Mouse (Mus musculus) limb, embryonic 14.5 days (tissue): Measurements from ENCODE around the gene Lif. TPM values are rescaled to one million over a fixed set of nuclear protein-coding genes. Genes with fewer than 3 reads are reported as not detected.

ENCODE experiments used
- ATAC-seq: fragments of 200-750 bp; cut with Nextera tagmentation; 2 replicates; pipeline ENCODE4 v1.8.0; 2017; ENCODE audit warnings: low read depth, moderate number of reproducible peaks, moderate TSS enrichment; ENCODE audit not compliant: low FRiP score
- DNase-seq: peaks from one replicate; pipeline ENCODE4 v3.0.0-alpha.2; 2015; ENCODE audit warnings: low spot score
- H3K27ac ChIP-seq: fragments of 300-500 bp; sonication (generic); replicated peaks from 2 replicates; pipeline ENCODE4 v1.5.1; 2014; ENCODE audit warnings: low read depth, mild to moderate bottlenecking, low read length, moderate library complexity, mixed read lengths
- H3K27me3 ChIP-seq: fragments of 300-500 bp; sonication (generic); 2 replicates; pipeline ENCODE4 v1.6.1; 2014; ENCODE audit warnings: low read length, mixed read lengths; ENCODE audit not compliant: control insufficient read depth, insufficient read depth
- H3K36me3 ChIP-seq: fragments of 300-500 bp; sonication (generic); 2 replicates; pipeline ENCODE4 v1.6.1; 2014; ENCODE audit warnings: mild to moderate bottlenecking, low read length, moderate library complexity, mixed read lengths; ENCODE audit not compliant: control insufficient read depth, insufficient read depth
- H3K4me1 ChIP-seq: fragments of 300-500 bp; sonication (generic); 2 replicates; pipeline ENCODE4 v1.6.1; 2014; ENCODE audit warnings: antibody characterized with exemption, low read length, mixed read lengths; ENCODE audit not compliant: control insufficient read depth, insufficient read depth
- H3K4me2 ChIP-seq: fragments of 300-500 bp; sonication (generic); replicated peaks from 2 replicates; pipeline ENCODE4 v1.6.1; 2014; ENCODE audit warnings: low read depth, mild to moderate bottlenecking, low read length, moderate library complexity; ENCODE audit not compliant: severe bottlenecking
- H3K4me3 ChIP-seq: fragments of 300-500 bp; sonication (generic); replicated peaks from 2 replicates; pipeline ENCODE4 v1.5.1; 2014; ENCODE audit warnings: low read length
- H3K9ac ChIP-seq: fragments of 300-500 bp; sonication (generic); 2 replicates; pipeline ENCODE4 v1.6.1; 2014; ENCODE audit warnings: mild to moderate bottlenecking, low read depth, low read length, moderate library complexity; ENCODE audit not compliant: severe bottlenecking
- H3K9me3 ChIP-seq: fragments of 300-500 bp; sonication (generic); 2 replicates; pipeline ENCODE4 v1.6.1; 2016; ENCODE audit warnings: low read length; ENCODE audit not compliant: control insufficient read depth
- POLR2A ChIP-seq: fragments of 200-500 bp; IDR thresholded peaks from 2 replicates; pipeline ENCODE4 v1.8.0; 2012; ENCODE audit warnings: inconsistent platforms, mild to moderate bottlenecking, moderate library complexity, borderline replicate concordance; ENCODE audit not compliant: insufficient read depth, insufficient read length; ENCODE audit errors: extremely low read depth
- WGBS: fragments of 180-500 bp; shearing (Covaris S2); extraction: QIAGEN DNeasy Blood & Tissue Kit; methylation state at CpG from one replicate; pipeline ENCODE4 v1.1.7; 2014; 5-methylcytosine and 5-hydroxymethylcytosine counted together
- polyA plus RNA-seq, 2 experiments: library from polyadenylated mRNA; depleted of rRNA in 1 of 2; stranded (reverse) in 1 of 2; unstranded in 1 of 2; fragments of >200 nt; fragmentation: Nextera tagmentation in 1 of 2; extraction: Ambion mirVana in 1 of 2; gene quantifications; 2 replicates each; pipeline versions ENCODE4 v1.2.1 to v1.2.3; 2012 to 2014

Gene Lif
- polyA plus RNA-seq, 2 experiments, result 0.50 to 0.89 TPM

DNA sequence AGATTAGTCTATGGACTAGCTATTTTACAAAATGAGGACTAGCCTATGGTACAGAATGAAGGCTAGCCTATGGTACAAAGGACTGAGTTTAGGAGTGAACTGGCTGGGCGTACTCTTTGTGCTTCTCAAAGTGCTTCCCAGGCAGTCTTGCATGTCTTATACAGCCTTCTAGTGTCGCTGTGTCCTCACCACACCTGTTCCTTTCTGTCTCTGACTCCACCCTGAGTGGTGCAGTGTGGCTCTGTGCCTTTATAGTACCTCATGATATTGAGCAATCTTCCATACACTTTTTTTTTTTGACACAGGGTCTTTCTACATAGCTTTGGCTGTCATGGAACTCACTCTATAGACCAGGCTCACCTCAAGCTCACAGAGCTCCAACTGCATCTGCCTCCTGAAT is 25.9 kb upstream of the Lif start:
- no peak overlapping the region for H3K27ac ChIP-seq
- no peak for ATAC-seq
- no peaks in the 10 kb centered on the region for H3K4me1 ChIP-seq
- 88% methylated on average over 2 of the region's 2 CpGs for WGBS
- no peak for TF ChIP-seq POLR2A
- no peak overlapping the region for H3K4me3 ChIP-seq
- no peaks in the 10 kb centered on the region for H3K9me3 ChIP-seq
- H3K4me2 ChIP-seq, result no peak overlapping the region
- no peaks in the 10 kb centered on the region for H3K36me3 ChIP-seq
- H3K27me3 ChIP-seq, result no peaks in the 10 kb centered on the region
- no peak for DNase-seq
- H3K9ac ChIP-seq, result no peak overlapping the region

DNA sequence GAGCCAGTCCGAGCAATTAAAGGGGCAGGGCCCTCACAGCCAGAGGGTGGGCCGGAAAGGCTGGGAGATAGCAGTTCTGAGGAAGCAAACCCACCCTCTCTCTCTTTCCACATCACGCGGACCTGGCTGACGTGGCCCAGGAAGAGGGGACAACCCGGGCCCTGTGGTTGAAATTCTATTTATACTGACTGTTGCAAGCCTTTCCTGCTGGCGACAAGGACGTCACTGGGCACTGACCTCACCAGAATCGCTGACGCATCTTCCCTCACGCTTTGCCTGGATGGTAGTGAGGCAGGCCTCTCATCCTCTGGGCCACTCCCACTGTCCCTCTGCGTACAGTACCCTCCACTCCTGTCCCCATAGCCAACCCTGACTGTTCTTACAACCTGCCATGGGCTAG is 24.7 kb upstream of the Lif start:
- Histone ChIP-seq H3K4me3 (no peak overlapping the region), H3K36me3 (no peaks in the 10 kb centered on the region), H3K27me3 (no peaks in the 10 kb centered on the region), H3K9ac (no peak overlapping the region), H3K27ac (no peak overlapping the region), H3K4me1 (no peaks in the 10 kb centered on the region), H3K4me2 (no peak overlapping the region), H3K9me3 (no peaks in the 10 kb centered on the region)
- DNase-seq (no peak), ATAC-seq (no peak)
- WGBS, result 68% methylated on average over 11 of the region's 12 CpGs
- TF ChIP-seq POLR2A, result no peak

DNA sequence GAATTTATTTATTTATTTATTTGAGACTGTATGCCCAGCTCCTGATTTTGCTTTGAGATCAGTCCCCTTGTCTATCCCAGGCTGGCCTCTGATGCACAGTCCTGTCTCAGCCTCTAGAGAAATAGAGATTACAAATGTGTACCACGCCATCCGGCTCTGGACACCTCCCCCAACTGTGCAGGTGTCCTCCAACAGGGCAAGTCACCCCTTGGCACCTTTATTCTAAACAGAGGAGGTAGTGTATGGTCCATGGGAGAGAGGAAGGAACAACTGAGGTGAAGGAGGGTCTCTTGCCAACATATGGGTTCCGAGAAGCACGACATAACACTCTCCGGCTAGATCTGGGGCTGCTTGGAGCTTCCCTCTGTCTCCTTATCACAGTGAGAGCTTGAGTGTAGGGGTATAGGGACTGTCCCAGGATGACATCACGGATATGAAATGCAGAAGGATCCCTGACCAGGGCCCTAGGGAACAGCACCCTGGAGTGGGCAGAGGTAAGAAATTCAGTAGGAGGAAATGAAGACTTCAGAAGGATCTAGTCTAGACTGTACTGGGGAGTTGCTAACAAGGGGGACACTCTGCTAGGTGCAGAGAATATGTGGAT is 22.2 kb upstream of the Lif start:
- no peak for DNase-seq
- no peaks in the 10 kb centered on the region for H3K36me3 ChIP-seq
- no peaks in the 10 kb centered on the region for H3K9me3 ChIP-seq
- no peaks in the 10 kb centered on the region for H3K4me1 ChIP-seq
- TF ChIP-seq POLR2A, result no peak
- no peak overlapping the region for H3K27ac ChIP-seq
- H3K27me3 ChIP-seq, result no peaks in the 10 kb centered on the region
- 85% methylated on average over 6 of the region's 6 CpGs for WGBS
- no peak for ATAC-seq
- no peak overlapping the region for H3K4me2 ChIP-seq
- no peak overlapping the region for H3K9ac ChIP-seq
- H3K4me3 ChIP-seq, result no peak overlapping the region

DNA sequence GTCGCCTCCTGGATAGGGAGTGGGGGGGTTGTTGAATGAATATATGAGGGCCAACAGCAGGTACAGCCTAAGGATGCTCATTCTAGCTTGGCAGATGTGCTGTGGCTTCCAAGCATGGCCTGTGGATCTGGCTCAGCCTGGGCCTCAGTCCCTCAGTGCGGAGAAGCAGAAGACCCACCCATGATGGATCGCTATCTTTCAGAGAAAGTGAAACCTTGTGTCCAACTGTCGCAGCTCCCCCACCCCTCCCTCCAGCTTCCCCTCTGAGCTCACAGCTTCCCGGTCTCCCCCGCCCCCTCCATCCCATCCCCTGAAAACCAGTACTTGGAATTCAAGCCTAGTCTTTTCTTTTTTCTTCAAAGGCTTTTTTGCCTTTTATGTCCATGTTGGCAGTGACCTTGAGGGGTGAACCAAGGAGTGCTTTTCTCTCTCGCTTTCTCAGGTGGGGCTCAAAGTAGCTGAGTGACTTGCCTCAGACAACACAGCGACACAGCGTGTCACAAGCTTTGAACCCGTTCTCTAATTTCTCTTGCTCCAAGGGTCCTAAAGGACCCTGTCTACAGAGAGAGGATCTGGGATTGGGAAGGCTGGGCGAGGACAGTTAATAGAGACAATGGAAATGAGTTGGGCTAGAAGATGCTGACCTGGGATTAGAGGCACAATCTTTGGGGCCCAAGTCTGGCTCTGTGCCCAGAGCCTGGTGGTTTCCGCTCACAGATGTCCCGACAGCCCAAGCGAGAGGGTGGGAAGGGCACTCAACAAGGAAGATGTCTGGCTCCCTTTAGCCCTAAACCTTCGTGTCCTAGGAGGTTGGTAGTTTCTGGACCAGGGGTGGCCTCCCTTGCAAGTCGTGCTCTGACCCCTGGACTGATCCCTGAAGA is 21.5 kb upstream of the Lif start, which contains the start of gene Osm:
Gene Osm (plus strand): TSS at position 756 of the 881 bp plus-strand sequence.
- Histone ChIP-seq H3K4me3 (no peak within 1 kb of the TSS), H3K27ac (no peak within 1 kb of the TSS), H3K9me3 (no peaks in the 10 kb centered on the region), H3K36me3 (no peaks in the 10 kb centered on the region), H3K4me1 (no peaks in the 10 kb centered on the region), H3K9ac (no peak within 1 kb of the TSS), H3K4me2 (no peak within 1 kb of the TSS), H3K27me3 (no peaks in the 10 kb centered on the region)
- no peak for TF ChIP-seq POLR2A
- ATAC-seq (no peak), DNase-seq (no peak)
- WGBS, result 76% methylated on average over 16 of the region's 16 CpGs

DNA sequence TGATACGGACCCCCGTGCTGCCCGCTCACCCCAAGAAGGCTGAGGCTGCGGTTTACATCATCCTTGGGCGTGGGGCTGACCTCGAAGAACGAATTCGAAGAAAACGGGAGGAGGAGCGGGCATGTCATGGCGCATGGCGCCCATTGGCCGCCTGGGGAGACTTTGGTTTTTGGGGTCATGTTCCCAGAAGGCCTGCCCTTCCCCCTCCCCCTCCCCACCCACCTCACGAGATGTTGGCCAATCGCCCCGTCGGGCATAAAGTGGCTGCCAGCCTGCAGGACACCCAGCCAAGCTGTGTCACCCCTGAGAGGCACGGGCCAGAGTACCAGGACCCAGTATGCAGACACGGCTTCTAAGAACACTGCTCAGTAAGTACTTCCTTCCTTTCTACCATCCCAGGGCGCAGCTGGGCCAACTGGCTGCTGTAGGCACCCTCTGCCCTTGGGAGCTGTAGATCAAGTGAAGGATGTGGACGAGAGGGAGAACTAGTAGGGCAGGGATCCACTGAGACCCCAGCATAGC is 20.8 kb upstream of the Lif start:
- no peak for TF ChIP-seq POLR2A
- no peak overlapping the region for H3K9ac ChIP-seq
- no peak overlapping the region for H3K4me2 ChIP-seq
- H3K4me3 ChIP-seq, result no peak overlapping the region
- H3K27ac ChIP-seq, result no peak overlapping the region
- no peaks in the 10 kb centered on the region for H3K36me3 ChIP-seq
- no peaks in the 10 kb centered on the region for H3K9me3 ChIP-seq
- WGBS, result 87% methylated on average over 21 of the region's 21 CpGs
- no peaks in the 10 kb centered on the region for H3K27me3 ChIP-seq
- H3K4me1 ChIP-seq, result no peaks in the 10 kb centered on the region
- DNase-seq, result no peak
- no peak for ATAC-seq
